Mouse (Mus musculus): ENCODE data around the gene Slc35b2.

Gene Slc35b2

GRCm38 (mm10) chr17:45546941-45547340 is 16.7 kb upstream of the Slc35b2 start:
- DNase-seq: no peak

- DNase-seq: no peak
These were observed 16.0 kb upstream of the Slc35b2 start for GRCm38 (mm10) chr17:45547461-45548190.

- peak in 1 of 2 experiments; percentile 49 for DNase-seq
These were observed 14.8 kb upstream of the Slc35b2 start for GRCm38 (mm10) chr17:45548541-45549512.

- peak in 1 of 2 experiments; percentile 5 for DNase-seq
These were observed 14.0 kb upstream of the Slc35b2 start, which contains the start of gene Tmem151b for GRCm38 (mm10) chr17:45549617-45550181. Gene Tmem151b, minus strand, starts transcription at chr17:45549677.

GRCm38 (mm10) chr17:45550253-45550652 is 13.4 kb upstream of the Slc35b2 start:
- DNase-seq: no peak

- DNase-seq: no peak
These were observed 12.4 kb upstream of the Slc35b2 start for GRCm38 (mm10) chr17:45551249-45551796.

GRCm38 (mm10) chr17:45551816-45552451 is 11.7 kb upstream of the Slc35b2 start:
- peak; percentile 85 to 87 for DNase-seq

GRCm38 (mm10) chr17:45553065-45553464 is 10.6 kb upstream of the Slc35b2 start:
- DNase-seq: no peak

GRCm38 (mm10) chr17:45554420-45554819 is 9.3 kb upstream of the Slc35b2 start:
- DNase-seq: peak in 1 of 2 experiments; percentile 37

- peak; percentile 100 for DNase-seq
These were observed 8.1 kb upstream of the Slc35b2 start, which contains the start of gene Nfkbie for GRCm38 (mm10) chr17:45555452-45556106. Gene Nfkbie, plus strand, starts transcription at chr17:45555703.

GRCm38 (mm10) chr17:45556107-45556489 is 7.6 kb upstream of the Slc35b2 start:
- peak in 1 of 2 experiments; percentile 62 for DNase-seq

GRCm38 (mm10) chr17:45556514-45557245 is 7.0 kb upstream of the Slc35b2 start:
- DNase-seq: peak; percentile 66 to 69

GRCm38 (mm10) chr17:45557246-45557824 is 6.3 kb upstream of the Slc35b2 start:
- peak in 1 of 2 experiments; percentile 51 for DNase-seq

GRCm38 (mm10) chr17:45557998-45558862 is 5.4 kb upstream of the Slc35b2 start:
- DNase-seq: peak; percentile 67 to 69

- peak in 1 of 2 experiments; percentile 42 for DNase-seq
These were observed 3.7 kb upstream of the Slc35b2 start for GRCm38 (mm10) chr17:45559732-45560525.

GRCm38 (mm10) chr17:45563216-45563615 is 458 bp upstream of the Slc35b2 start:
- peak; percentile 48 to 53 for DNase-seq

GRCm38 (mm10) chr17:45564531-45565084 is 934 bp downstream of the Slc35b2 start:
- no peak for DNase-seq

- DNase-seq: no peak
These were observed 1.4 kb downstream of the Slc35b2 start for GRCm38 (mm10) chr17:45565103-45565502.
